Mouse (Mus musculus): ENCODE results near the gene Pwwp2b. TPM values are rescaled to one million over a fixed set of nuclear protein-coding genes. Genes with fewer than 3 reads are reported as not detected.

Pwwp2b gene
- total RNA-seq, 4 experiments from 2014 or later = 8.1 to 12.5 (median 10.0) TPM

DNA sequence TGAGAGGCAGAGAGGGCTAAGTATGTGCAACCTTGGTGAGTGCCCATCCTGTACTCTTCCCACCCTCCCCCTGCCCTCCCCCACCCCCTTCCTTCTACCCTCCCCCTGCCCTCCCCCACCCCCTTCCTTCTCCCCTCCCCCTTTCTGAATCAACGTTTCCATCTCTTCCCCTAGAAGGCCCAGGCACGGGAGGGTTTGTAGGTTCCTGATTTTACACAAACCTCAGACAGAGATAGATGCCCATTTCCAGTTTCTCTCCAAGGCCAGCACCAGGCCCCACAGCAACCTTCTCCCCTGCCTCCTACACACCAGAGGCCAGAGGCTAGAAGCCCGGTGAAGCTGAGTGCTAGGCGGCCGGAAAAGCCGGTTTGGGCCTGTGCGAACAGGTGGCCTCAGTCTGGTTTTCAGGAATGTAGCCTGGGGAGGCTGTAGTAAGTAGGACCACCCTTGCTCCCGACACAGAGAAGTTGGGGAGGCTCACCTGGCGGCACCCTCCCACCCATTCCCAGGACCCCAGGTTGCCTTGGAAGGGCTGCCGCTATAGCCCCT, 48.3 kb downstream of the Pwwp2b start:
- no peak for DNase-seq (ENCODE audit: low spot score)

DNA sequence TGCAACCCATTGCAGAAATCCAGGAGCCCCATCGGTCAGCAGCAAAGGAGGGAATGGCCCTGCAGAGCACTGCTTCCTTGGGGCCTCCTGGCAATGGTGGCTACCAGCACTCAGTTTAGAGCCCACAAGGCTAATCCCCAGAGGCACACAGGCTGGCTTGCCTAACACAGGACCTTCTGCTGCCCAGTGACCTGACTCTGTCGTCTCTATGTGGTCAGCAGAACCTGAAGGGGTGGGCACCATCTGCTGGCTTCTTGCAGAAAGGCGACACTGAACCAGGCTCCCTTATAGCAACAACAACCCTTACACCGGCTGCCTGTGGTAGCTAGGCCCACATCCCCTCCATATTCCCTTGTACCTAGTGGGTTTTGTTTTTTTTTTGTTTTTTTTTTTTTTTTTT, 50.2 kb downstream of the Pwwp2b start:
- no peak for DNase-seq (ENCODE audit: low spot score)

DNA sequence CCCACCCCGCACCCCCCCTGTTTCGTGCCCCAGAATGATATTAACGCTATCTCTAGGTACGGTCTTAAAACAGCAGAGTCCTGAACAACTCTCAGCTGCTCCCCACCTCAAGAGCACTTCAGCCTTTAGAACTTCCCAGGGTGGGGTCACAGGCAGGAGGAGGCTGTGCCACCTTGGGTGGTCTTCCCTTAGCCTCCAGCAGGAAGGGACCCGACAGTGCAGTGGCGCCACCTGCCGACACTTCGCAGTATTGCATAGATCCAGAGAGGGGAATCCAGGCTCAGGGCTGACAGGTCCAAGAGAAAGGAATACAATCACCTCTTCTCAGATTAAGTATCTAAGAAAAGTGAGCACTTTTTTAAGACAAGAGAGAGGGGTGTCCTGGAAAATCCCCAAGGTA, 51.1 kb downstream of the Pwwp2b start:
- DNase-seq (ENCODE audit: low spot score) = peak; percentile 86

DNA sequence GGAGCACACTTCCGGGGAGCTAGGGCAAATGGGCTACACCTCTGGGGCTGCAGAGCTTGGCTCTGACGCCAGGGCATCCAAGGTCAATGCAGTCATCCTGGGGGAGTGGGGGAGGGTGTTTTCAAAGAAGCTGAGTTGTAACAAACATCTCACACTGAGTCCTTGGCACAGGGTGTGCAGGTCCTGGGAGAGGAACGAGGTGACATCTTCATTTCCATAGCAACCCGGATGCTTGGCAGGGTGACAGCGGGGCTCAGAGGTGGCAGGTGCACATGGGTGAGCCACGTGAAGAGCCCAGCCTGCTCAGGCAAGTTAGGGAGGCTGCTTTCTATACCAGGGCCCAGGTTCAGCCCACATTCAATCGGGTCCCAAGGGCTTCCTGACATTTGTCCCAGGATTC, 52.1 kb downstream of the Pwwp2b start:
- DNase-seq (ENCODE audit: low spot score) = no peak

DNA sequence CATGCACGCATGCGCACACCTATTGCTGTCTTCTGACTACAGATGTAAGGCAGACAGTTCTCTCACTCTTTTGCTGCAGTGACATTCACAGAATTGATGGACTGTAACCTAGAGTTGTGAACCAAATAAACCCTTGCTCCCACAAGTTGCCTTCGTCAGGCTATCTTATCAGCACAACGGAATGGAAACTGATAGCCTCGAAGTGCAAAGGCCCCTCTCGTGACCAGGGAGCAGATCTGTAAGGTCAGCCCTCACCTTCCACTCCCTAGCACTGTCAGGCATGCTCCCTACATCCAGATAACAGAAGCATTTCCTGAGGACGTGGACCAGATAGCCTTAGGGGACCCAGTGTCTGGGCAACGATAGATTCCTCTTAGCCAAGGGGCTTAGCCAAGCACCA, 53.2 kb downstream of the Pwwp2b start:
- no peak for DNase-seq (ENCODE audit: low spot score)

DNA sequence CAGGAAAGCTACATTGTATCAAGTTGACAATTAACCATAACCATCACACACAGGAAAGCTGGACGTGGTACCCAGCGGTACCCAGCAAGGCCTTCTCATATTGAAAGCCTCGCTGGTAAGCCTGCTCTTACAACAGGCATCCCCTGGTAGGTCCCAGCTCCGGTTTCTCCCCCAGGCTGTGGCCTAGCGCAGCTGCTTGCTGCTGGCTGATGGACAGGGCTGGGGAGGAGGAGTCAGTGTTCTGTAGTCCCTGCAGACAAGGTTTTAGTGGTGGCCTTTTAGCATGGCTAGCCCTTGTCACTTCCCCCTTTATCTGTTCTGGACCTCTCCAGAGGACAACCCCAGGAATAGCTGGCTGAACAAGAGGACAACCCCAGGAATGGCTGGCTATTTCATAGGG, 54.0 kb downstream of the Pwwp2b start:
- DNase-seq (ENCODE audit: low spot score) = no peak

DNA sequence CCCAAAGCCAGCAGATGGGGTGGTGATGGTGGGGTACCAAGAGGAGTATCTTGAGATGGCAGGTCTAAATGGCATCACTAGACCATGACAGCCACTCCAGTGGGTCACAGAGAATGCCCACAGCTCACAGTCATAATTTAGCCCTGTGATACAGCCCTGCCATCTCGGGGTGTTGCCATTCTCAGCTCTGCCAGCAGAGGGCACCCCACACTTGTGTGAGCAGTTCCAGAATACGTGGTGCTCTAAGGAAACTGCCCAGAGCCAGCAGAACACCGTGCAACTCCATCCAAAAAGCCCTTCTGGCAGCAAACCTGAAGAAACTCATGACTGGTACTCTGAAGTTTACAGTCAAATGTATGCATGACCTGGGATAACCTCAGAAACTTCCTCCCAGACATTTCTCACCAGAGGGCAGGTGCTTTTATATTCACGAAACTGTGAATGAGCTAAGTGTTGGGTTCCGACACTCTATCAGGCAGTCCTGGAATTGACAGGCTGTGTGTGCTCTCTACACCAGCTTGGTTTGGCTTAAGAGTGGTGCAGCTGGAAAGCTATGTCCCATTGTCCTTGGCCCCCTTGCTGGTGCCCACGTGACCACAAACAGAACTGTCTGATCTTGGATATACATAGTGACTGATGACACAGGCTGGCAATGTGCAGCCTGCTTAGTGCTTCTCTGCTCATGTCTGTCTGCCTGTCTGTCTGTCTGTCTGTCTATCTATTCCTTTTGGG, 55.2 kb downstream of the Pwwp2b start:
- peak; percentile 91 for DNase-seq (ENCODE audit: low spot score)

DNA sequence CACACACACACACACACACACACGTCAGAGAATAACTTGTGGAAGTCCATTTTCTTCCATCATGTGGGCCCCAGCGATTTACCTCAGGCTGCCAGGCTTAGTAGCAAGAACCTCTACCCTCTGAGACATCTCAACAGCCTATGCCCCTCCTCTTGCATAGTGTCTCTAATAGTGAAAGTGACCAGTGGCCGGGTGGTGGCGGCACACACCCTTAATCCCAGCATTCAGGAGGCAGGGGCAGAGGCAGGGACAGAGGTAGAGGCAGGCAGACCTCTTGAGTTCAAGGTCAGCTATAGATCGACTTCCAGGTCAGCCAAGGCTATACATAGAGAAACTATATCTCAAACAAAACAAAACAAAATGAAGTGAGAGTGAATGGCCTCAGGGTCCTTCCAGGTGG, 56.0 kb downstream of the Pwwp2b start:
- DNase-seq (ENCODE audit: low spot score) = no peak

DNA sequence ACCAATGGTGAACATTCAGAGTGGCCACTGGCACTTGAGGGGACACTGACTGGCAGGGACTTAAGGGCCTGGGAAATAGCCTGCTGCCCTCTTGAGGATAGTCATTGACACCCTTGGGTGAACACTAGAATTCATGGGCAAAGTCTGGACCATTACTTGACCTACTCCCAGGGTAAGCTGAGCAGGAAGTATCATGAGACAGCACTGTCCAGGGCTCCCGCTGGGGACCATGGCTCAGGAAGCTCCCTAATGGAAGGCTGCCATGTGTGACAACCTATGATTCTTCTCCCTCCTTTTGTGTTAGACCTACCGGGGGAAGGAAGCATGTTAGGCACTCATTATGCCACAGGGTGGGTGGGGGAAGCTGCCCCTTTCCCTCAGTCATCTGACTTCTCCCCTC, 58.8 kb downstream of the Pwwp2b start:
- no peak for DNase-seq (ENCODE audit: low spot score)

DNA sequence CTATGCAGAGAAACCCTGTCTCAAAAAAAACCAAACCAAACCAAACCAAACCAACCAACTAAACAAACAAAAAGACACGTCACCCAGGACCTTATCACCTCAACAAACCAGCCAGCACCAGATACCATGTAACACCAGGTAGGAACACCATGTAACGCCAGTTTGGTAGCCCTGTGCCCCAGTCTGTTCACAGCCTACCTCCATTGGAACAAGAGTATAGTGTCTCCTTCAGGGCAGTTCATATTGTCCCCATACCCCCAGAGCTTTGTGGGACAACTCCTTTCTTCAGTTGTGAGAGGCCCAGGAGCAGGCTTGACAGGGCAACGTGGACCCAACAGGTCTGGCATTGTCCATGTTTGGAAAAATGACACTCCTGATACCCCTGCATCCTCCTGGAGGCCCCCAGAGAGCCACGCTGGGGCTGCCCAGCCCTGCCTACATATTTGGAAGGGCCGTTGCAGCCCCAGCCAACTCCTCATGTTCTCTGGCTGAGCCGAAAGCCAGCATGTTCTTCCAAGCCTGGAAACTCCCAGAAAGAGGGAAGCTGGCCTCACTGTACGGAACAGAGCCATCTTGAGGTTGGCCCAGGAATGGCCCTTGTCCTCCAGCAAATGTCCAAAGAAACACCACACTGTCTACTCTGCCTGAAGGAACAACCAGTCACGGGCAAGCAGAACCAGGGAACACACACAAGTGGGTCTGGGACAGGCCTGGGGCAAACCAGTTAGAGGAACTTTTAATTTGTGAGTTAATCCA, 60.0 kb downstream of the Pwwp2b start:
- peak; percentile 86 for DNase-seq (ENCODE audit: low spot score)

DNA sequence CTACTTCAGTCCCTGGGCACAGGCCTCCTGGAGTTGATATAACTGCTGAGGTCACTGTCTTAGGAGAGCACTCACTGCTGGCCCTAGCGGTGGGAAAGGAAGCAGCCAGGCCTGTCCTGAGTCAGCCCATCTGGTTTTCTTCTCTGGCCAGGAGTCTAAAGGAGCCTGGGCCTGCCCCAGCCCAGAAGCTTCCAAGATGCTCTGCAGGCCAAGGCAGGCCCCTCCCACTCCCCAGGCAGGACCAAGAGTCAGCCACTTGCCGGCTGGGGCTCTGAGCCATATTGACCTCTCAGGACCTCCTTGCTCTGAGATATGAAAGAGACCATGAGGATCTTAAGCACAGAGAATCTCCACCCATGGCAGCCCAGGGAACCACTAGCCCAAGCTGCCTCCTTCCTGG, 60.8 kb downstream of the Pwwp2b start:
- DNase-seq (ENCODE audit: low spot score) = peak; percentile 87

DNA sequence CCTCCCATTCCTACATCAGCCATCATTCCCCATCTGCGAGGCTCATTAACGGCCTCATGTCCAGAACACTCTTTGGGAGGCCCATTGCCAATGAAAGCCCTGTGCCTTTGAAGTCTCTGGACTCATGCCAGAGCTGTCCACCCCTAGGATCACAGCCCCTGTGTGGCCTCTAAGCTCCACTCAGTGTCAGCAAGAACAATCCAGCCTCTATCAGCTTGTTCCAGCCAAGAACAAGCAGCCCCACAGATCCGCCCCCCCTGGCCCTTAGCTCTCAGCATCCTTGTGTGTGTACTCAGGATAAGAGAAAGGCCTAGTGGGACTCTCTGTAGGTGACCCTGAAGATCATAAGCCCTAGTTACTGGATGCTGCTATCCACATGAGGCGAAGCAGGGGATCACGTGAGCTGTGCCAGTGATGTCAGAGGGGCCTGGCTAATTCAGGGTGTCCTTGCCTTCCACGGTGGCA, 62.2 kb downstream of the Pwwp2b start:
- peak; percentile 62 for DNase-seq (ENCODE audit: low spot score)

DNA sequence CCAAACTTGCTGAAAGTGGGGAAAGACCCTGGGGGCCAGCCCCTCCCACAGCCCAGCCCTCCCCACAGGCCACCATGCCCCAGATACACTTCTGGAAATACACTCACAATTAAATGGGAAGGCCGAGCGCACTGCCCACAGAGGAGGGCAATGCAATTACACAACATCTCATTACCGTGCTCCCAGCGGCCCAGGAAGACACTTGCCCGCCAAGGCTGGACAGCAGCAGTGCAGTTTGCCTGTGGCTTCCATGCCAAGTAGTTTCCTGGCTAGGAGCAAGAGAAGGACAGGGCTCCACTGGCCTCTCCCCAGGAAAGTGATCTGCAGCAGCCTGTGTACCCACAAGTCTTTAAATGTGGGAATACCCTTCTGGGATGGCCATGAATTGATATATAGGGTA, 64.4 kb downstream of the Pwwp2b start:
- DNase-seq (ENCODE audit: low spot score) = no peak

DNA sequence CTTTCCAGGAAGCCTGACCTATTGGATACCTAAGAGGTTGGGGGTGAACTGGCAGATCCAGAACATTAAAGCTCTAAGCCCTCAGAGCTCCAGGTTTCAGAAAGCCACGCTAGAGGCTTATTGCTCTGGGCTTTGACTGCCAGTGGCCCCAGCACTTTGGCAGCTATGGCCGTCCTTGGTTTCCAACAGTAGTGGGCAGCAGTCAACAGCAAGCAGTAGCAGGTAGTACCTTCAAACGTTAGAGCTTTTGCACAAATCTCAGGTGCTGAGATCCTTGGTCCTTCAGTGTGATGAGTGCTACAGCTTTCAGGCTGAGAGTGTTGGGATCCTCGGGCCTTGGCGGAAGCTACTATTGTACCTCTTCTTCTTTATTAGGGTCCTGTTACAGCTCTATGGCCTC, 65.1 kb downstream of the Pwwp2b start:
- DNase-seq (ENCODE audit: low spot score) = no peak

DNA sequence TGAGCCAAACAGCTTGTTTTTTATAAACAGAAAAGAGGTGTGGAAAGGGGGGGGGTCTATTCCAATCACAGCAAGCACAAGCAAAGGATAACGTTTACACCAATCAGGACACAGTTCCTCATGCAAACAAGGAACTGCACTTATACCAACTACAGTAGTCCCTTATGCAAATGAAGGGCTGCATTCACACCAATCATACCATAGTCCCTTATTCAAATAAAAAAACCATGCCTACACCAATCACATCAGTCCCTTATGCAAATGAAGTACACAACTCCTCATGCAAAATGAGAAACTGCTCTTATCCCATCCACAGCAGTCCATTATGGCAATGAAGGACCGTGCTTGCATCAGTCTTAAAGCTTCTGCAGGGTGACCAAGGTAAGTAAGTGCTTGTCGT, 66.4 kb downstream of the Pwwp2b start:
- no peak for DNase-seq (ENCODE audit: low spot score)

DNA sequence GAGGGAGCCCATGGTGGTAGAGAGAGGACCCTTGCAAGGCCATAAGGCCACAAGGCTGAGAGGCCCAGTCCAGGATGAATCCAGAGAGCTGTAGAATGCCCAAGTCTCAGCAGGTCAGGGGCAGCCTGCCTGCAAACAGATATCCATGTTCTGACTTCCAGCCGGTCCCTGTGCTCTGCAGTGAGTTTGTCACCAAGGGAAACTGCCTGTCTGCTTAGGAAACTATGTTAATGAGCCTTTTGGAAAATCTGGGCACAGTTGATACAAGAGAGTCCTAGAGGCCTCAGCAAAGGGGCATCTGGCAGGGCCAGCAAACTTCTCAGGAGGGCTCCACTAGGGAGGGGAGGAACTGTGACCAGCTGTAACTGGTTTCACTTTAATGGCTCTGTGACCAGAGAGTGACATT, 70.7 kb downstream of the Pwwp2b start:
- no peak for DNase-seq (ENCODE audit: low spot score)

Other genes with a start within 250 kb of the Pwwp2b start
- gene Dpysl4, start 162.5 kb upstream of the Pwwp2b start, total RNA-seq (2022) = 1 to 10 TPM; 4.1 to 6.3 (median 4.9) TPM
- gene Lrrc27, start 35.5 kb upstream of the Pwwp2b start, total RNA-seq (2022) = 10 to 100 TPM; 15.6 to 18.8 (median 16.4) TPM
- under 1 TPM; 0.41 to 0.92 (median 0.43) TPM for gene Stk32c, start 35.2 kb upstream of the Pwwp2b start, total RNA-seq (2022)
- 100 to 1,000 TPM; 291 to 307 (median 299) TPM for gene Inpp5a, start 140.6 kb downstream of the Pwwp2b start, total RNA-seq (2022)

Data from heart, adult 8-10 months (tissue).